Mouse (Mus musculus): Measurements from ENCODE around the gene Tpcn1. TPM values are rescaled to one million over a fixed set of nuclear protein-coding genes. Genes with fewer than 3 reads are reported as not detected.

Tpcn1 gene
- polyA plus RNA-seq, 1 experiment from 2014 or later: 29.7 TPM

DNA sequence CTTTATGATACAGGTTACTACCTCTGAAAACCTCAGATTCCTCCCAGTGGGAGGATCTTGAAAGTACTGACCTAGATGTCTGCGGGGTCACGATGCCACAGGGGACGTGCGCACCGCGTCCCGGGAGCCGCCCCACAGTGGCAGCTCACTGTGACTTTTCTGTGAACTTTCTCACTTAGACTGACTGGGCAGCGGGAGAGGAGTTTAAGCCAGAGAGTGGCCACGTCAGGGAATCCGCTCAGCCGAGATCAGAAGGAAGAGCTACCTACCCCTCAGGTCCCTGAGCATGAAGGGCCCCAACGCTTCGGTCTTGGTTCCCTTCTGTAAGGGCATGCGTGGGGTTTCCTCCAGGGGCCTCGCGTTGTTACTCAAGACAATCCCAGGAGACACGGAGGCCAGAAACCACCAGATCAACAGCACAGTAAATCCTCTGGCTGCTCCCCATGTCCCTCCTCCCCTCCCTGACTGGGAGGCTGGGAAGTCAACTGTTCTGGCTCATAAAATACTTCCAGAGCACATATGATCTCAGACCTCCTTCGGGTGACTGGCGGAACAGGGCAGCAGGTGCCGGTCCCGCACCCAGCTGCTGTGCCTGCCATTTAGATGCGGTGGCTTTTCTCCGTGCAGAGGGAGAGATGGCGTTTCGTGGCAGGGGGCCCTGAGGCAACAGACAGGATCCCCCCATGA, 9.1 kb downstream of the Tpcn1 start:
- ATAC-seq (replicated peaks; ENCODE audit: low FRiP score): no peak
- no peak for DNase-seq (ENCODE audit: low spot score)
- Histone ChIP-seq H3K27me3 (replicated peaks; ENCODE audit: control insufficient read depth, insufficient read depth, low read length) (no peaks in the 10 kb centered on the region), H3K4me3 (ENCODE audit: low read depth, low read length) (no peak overlapping the region), H3K36me3 (ENCODE audit: control insufficient read depth, insufficient read depth, low read length) (peaks cover 21% of the 10 kb centered on the region), H3K4me1 (replicated peaks; ENCODE audit: control insufficient read depth, insufficient read depth, low read length) (peaks cover 33% of the 10 kb centered on the region), H3K4me2 (peak overlapping the region; percentile 45; the same call in 1 of the 2 replicates), H3K9me3 (ENCODE audit: control insufficient read depth, low read length) (no peaks in the 10 kb centered on the region), H3K9ac (ENCODE audit: low read depth, low read length) (0 out of 2 replicates have a peak overlapping the region, but pooled peaks have one; percentile 44), H3K27ac (ENCODE audit: low read depth, low read length) (peak overlapping the region; percentile 90; the same call in 1 of the 2 replicates)
- whole genome bisulfite sequencing: 68% methylated on average over 26 of the region's 26 CpGs

DNA sequence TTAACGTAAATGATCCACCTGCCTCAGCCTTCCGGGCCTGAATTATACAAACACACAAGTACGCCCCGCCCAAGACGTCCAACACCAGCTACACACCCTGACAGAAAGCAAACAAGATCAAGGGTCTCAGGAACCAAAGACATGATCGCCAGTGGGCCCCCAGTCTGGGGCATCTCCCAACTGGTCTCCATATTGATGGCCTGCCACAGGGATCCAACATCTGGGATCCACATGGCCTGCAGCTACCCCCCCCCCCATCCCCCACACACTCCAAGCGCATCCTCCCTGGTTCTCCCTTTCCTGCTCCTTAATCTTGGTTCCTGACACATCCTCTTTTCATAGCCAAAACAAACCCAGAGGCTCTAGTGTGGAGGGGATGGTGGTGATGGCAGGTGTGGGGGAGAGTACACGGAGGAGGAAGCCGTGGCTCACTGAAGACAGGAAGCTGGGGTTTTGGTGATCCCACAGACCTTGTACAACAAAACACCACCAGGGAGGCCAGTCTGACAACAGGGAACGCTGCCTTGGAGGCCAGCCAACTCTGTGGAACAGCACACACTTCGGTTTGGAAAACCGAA, 9.9 kb downstream of the Tpcn1 start:
- DNase-seq (ENCODE audit: low spot score) (no peak), ATAC-seq (replicated peaks; ENCODE audit: low FRiP score) (no peak; the same call in 1 of the 2 replicates)
- Histone ChIP-seq H3K36me3 (ENCODE audit: control insufficient read depth, insufficient read depth, low read length) (peaks cover 13% of the 10 kb centered on the region), H3K9me3 (ENCODE audit: control insufficient read depth, low read length) (no peaks in the 10 kb centered on the region), H3K27ac (ENCODE audit: low read depth, low read length) (peak overlapping the region; percentile 90), H3K4me1 (replicated peaks; ENCODE audit: control insufficient read depth, insufficient read depth, low read length) (peaks cover 33% of the 10 kb centered on the region), H3K9ac (ENCODE audit: low read depth, low read length) (peak overlapping the region; percentile 44), H3K4me2 (peak overlapping the region; percentile 45), H3K4me3 (ENCODE audit: low read depth, low read length) (no peak overlapping the region), H3K27me3 (replicated peaks; ENCODE audit: control insufficient read depth, insufficient read depth, low read length) (no peaks in the 10 kb centered on the region)
- WGBS: 35% methylated on average over 12 of the region's 12 CpGs

DNA sequence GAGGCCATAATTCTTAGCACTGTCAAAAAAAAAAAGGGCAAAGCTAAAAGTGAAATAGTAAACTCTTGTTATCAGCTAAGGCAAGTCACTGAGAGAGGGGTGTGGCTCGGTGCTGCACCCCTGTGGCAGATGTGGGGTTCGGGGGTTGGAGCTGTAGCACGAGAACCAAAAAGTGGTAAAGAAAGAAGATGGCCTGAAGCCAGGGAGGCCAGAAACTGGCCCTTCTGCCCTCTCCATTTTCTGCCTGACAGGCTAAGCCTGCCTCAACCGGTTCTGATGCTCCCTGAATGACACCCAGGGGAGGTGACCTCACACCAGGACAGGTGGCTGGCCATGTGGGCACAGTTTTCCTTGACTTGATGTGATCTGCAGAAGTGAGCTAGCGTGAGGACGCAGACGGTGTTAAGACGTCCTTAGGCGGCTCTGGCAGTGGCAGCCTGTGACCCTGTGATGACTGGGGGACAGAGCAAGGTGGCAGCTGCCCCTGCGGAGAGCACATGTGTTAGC, 10.5 kb downstream of the Tpcn1 start:
- H3K4me2 ChIP-seq: peak overlapping the region; percentile 45

DNA sequence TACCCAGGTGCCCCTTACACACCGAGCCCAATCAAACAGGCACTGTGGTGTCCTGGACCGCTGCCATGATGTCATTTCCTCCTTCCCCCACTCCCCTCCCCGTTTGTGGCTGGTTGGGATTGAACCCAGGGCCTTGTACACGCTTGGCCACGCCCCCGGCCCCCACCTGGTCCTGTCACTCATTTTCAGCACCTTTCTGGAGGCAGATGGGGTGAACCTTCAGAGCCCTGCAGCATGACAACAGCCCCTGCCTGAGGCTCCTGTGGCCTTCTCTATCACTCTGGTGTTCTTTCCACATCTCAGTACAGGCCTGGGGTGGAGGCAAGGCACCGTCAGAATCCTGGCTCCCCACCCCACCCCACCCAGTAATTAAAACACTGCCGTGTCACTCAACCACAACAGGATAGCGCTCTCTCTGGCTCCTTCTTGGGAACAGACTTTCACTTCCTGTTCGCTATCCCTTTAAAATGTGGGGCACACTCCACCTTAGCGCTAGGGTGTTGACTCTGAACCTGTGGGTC, 11.6 kb downstream of the Tpcn1 start:
- Histone ChIP-seq H3K4me3 (ENCODE audit: low read depth, low read length) (no peak overlapping the region), H3K4me2 (peak overlapping the region; percentile 1; the same call in 1 of the 2 replicates), H3K4me1 (replicated peaks; ENCODE audit: control insufficient read depth, insufficient read depth, low read length) (peaks cover 33% of the 10 kb centered on the region), H3K27me3 (replicated peaks; ENCODE audit: control insufficient read depth, insufficient read depth, low read length) (no peaks in the 10 kb centered on the region), H3K9me3 (ENCODE audit: control insufficient read depth, low read length) (no peaks in the 10 kb centered on the region), H3K9ac (ENCODE audit: low read depth, low read length) (peak overlapping the region; percentile 14; the same call in 1 of the 2 replicates), H3K36me3 (ENCODE audit: control insufficient read depth, insufficient read depth, low read length) (peaks cover 6% of the 10 kb centered on the region), H3K27ac (ENCODE audit: low read depth, low read length) (peak overlapping the region; percentile 90; the same call in 1 of the 2 replicates)
- WGBS: 66% methylated on average over 11 of the region's 11 CpGs
- ATAC-seq (replicated peaks; ENCODE audit: low FRiP score) (peak; percentile 37), DNase-seq (ENCODE audit: low spot score) (no peak)

More for the DNA sequence above, 10.5 kb downstream of the Tpcn1 start:
- Histone ChIP-seq H3K36me3 (ENCODE audit: control insufficient read depth, insufficient read depth, low read length) (peaks cover 7% of the 10 kb centered on the region), H3K9ac (ENCODE audit: low read depth, low read length) (peak overlapping the region; percentile 28), H3K4me1 (replicated peaks; ENCODE audit: control insufficient read depth, insufficient read depth, low read length) (peaks cover 33% of the 10 kb centered on the region), H3K9me3 (ENCODE audit: control insufficient read depth, low read length) (no peaks in the 10 kb centered on the region), H3K4me3 (ENCODE audit: low read depth, low read length) (no peak overlapping the region), H3K27me3 (replicated peaks; ENCODE audit: control insufficient read depth, insufficient read depth, low read length) (no peaks in the 10 kb centered on the region), H3K27ac (ENCODE audit: low read depth, low read length) (peak overlapping the region; percentile 90)
- 53% methylated on average over 10 of the region's 10 CpGs for WGBS
- ATAC-seq (replicated peaks; ENCODE audit: low FRiP score) (peak; percentile 74), DNase-seq (ENCODE audit: low spot score) (no peak)

DNA sequence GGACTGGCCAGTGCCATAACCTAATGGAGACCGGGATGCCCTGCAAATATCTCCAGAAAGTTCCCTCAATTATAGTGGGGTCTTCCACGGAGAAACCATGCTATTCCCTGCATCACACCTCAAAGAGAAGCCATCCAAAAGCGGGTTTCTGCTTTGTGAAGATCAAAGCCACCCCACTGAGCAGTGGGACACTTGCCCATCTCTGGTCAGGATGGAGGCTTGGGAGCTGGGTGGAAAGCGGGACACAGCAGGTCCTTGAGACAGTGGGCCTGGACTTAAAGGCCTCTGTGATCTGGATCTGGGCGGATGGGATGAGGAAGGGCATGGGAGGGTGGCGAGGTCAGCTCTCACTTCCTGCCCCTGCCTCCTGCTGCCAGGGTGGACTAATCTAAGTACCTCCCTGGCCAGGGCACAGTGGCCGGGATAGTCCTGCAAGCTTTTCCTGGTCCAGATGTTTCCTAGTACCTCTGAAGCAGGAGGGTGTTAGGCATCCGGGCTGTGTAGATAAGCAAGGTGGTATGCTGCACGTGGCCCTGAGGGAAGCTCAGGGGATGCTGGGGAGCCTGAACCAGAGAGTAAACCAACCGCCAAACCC, 13.9 kb downstream of the Tpcn1 start:
- no peaks in the 10 kb centered on the region for H3K27me3 ChIP-seq (replicated peaks; ENCODE audit: control insufficient read depth, insufficient read depth, low read length)
- WGBS: 71% methylated on average over 10 of the region's 10 CpGs
- DNase-seq (ENCODE audit: low spot score): no peak
- H3K4me1 ChIP-seq (replicated peaks; ENCODE audit: control insufficient read depth, insufficient read depth, low read length): peaks cover 43% of the 10 kb centered on the region
- H3K36me3 ChIP-seq (ENCODE audit: control insufficient read depth, insufficient read depth, low read length): peaks cover 4% of the 10 kb centered on the region
- H3K27ac ChIP-seq (ENCODE audit: low read depth, low read length): no peak overlapping the region
- no peak overlapping the region for H3K9ac ChIP-seq (ENCODE audit: low read depth, low read length)
- H3K9me3 ChIP-seq (ENCODE audit: control insufficient read depth, low read length): no peaks in the 10 kb centered on the region
- ATAC-seq (replicated peaks; ENCODE audit: low FRiP score): no peak
- H3K4me3 ChIP-seq (ENCODE audit: low read depth, low read length): no peak overlapping the region
- no peak overlapping the region for H3K4me2 ChIP-seq

DNA sequence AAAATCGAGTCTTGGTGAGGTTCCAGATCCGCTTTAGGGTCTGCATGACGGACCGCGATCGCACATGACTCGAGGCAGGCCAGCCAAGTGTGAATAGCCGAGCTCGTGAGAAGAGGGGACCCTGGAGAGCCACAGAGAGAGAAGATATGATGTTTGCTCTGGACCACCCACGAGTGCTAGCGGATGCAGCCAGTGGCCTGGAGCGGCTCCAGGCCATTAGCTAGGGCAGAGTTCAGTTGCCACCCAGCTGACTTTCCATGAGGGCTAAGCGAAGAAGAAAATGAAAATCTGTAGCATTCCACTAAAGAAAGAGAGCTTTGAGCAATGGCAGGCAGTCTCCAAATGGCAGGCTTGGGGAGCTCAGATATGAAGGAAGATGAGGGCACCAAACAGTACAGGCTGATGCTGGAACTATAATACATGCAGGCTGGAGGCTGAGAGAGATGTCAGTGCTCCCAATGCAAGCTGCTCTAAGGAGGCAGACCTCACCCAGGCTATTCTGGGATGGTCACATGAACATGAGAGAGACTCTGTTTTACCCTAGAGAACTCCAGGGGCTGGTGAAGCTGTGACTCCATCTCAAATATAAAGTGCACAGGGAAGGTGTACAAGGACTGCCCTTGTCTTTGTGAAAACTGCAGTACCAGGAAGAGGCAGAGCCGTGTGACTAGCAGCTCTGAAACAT, 17.3 kb downstream of the Tpcn1 start:
- Histone ChIP-seq H3K4me2 (no peak overlapping the region), H3K27ac (ENCODE audit: low read depth, low read length) (no peak overlapping the region), H3K4me3 (ENCODE audit: low read depth, low read length) (no peak overlapping the region), H3K9ac (ENCODE audit: low read depth, low read length) (no peak overlapping the region), H3K4me1 (replicated peaks; ENCODE audit: control insufficient read depth, insufficient read depth, low read length) (peaks cover 35% of the 10 kb centered on the region), H3K36me3 (ENCODE audit: control insufficient read depth, insufficient read depth, low read length) (peaks cover 4% of the 10 kb centered on the region; the same call in 1 of the 2 replicates), H3K9me3 (ENCODE audit: control insufficient read depth, low read length) (no peaks in the 10 kb centered on the region), H3K27me3 (replicated peaks; ENCODE audit: control insufficient read depth, insufficient read depth, low read length) (no peaks in the 10 kb centered on the region)
- 81% methylated on average over 14 of the region's 14 CpGs for WGBS
- DNase-seq (ENCODE audit: low spot score) (no peak), ATAC-seq (replicated peaks; ENCODE audit: low FRiP score) (no peak)

DNA sequence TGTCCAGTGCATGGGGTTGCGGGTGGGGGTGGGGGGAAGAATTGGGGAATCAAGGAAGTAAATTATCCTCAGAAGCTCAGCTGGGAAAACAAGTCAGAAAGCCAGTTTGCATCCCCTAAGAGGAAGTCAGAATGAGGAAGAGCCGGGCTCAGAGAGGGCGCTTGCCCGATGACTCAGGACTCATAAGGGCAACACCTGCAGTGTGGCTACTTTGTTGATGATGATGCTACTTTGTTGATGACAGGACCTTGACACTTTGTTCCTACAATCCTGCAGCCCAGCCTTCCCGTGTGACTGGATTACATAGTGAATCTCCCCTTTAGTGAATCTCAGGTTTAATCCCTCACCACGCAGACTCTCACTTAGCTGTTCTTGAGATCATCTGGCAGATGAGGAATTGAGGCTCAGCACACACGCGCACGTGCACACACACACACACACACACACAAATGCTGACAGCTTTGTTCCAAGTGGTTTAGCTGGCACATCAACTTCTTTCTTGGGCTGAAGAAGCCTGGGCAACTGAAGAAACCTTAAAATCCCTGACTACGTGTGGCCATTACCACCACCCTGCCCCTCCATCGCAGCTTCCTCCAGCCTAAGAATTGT, 18.1 kb downstream of the Tpcn1 start:
- H3K36me3 ChIP-seq (ENCODE audit: control insufficient read depth, insufficient read depth, low read length): peaks cover 4% of the 10 kb centered on the region; the same call in 1 of the 2 replicates
- 77% methylated on average over 11 of the region's 11 CpGs for WGBS
- H3K4me2 ChIP-seq: no peak overlapping the region

DNA sequence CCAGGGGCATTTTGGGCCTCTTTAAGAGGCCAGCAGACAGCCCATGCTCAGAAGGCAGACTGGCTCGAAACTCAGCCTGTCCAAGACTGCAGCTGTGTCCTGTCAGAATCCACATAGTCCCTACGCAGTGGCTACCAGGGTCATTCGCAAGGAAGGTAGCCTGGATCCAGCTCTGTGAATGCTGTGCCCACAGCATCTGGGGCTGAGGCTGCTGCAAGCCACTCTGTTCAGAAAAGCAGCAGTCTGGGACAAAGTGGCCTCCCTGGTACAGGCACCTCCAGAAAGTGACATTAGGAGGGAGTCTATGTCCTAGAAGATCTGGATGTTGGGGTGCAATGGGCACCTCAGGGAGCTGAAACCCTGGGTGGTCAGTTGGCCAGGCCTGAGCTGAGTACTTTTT, 18.7 kb downstream of the Tpcn1 start:
- no peaks in the 10 kb centered on the region for H3K9me3 ChIP-seq (ENCODE audit: control insufficient read depth, low read length)
- H3K36me3 ChIP-seq (ENCODE audit: control insufficient read depth, insufficient read depth, low read length): peaks cover 1% of the 10 kb centered on the region; the same call in 1 of the 2 replicates
- H3K27ac ChIP-seq (ENCODE audit: low read depth, low read length): no peak overlapping the region
- no peak for ATAC-seq (replicated peaks; ENCODE audit: low FRiP score)
- no peak for DNase-seq (ENCODE audit: low spot score)
- no peaks in the 10 kb centered on the region for H3K27me3 ChIP-seq (replicated peaks; ENCODE audit: control insufficient read depth, insufficient read depth, low read length)
- peaks cover 43% of the 10 kb centered on the region for H3K4me1 ChIP-seq (replicated peaks; ENCODE audit: control insufficient read depth, insufficient read depth, low read length)
- no peak overlapping the region for H3K4me2 ChIP-seq
- WGBS: 90% methylated on average over 3 of the region's 3 CpGs
- H3K9ac ChIP-seq (ENCODE audit: low read depth, low read length): no peak overlapping the region
- no peak overlapping the region for H3K4me3 ChIP-seq (ENCODE audit: low read depth, low read length)

More for the DNA sequence above, 18.1 kb downstream of the Tpcn1 start:
- no peaks in the 10 kb centered on the region for H3K9me3 ChIP-seq (ENCODE audit: control insufficient read depth, low read length)
- H3K4me1 ChIP-seq (replicated peaks; ENCODE audit: control insufficient read depth, insufficient read depth, low read length): peaks cover 39% of the 10 kb centered on the region
- no peak overlapping the region for H3K4me3 ChIP-seq (ENCODE audit: low read depth, low read length)
- H3K27ac ChIP-seq (ENCODE audit: low read depth, low read length): no peak overlapping the region
- H3K27me3 ChIP-seq (replicated peaks; ENCODE audit: control insufficient read depth, insufficient read depth, low read length): no peaks in the 10 kb centered on the region
- no peak overlapping the region for H3K9ac ChIP-seq (ENCODE audit: low read depth, low read length)
- DNase-seq (ENCODE audit: low spot score): no peak
- no peak for ATAC-seq (replicated peaks; ENCODE audit: low FRiP score)
